Mouse (Mus musculus) adrenal gland, adult 18-20 months (tissue): ENCODE results near the gene Gm43738. TPM values are rescaled to one million over a fixed set of nuclear protein-coding genes. Genes with fewer than 3 reads are reported as not detected.

Experiments
- DNase-seq, 2 experiments: peaks; one replicate each; pipeline ENCODE4 v3.0.0; 2021 to 2022; ENCODE audit warnings: low spot score in 2 of 2
- total RNA-seq, 2 experiments: library from RNA; stranded (reverse); gene quantifications; 1 replicate in 1 of 2; 2 replicates in 1 of 2; pipeline ENCODE4 v1.2.3; 2021

Gm43738 gene
- total RNA-seq, 2 experiments from 2014 or later = not detected

GRCm38 (mm10) chr3:89058361-89058760 is 42.5 kb downstream of the Gm43738 start:
- no peak for DNase-seq

DNA sequence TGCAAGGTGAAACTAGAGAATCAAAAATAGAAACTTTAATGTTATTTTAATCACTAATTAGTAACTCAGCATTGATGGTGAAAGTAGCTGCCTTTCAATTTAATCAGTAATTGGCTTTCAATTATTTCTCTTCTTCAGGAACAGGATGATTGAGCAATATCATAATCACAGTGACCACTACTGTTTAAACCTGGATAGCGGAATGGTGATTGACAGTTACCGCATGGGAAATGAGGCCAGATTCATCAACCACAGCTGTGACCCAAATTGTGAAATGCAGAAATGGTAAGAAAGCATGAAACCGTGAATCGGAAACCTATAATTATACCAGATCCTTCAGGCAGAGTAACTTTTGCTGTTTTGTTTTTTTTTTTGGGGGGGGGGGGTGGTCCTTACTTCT is 57.5 kb downstream of the Gm43738 start:
- no peak for DNase-seq

Other genes starting within 250 kb of the Gm43738 start
- 10 to 100 TPM; 16.0 to 16.5 TPM for gene Msto1, start 187.1 kb downstream of the Gm43738 start, total RNA-seq
- 10 to 100 TPM; 43.5 to 47.0 TPM for gene Ash1l, start 150.5 kb downstream of the Gm43738 start, total RNA-seq
- 100 to 1,000 TPM; 128 to 140 TPM for gene Dap3, start 149.9 kb downstream of the Gm43738 start, total RNA-seq
- gene Rusc1, start 7.8 kb downstream of the Gm43738 start, total RNA-seq = 10 to 100 TPM; 34.5 to 35.7 TPM
- gene Fdps, start 860 bp upstream of the Gm43738 start, total RNA-seq = 100 to 1,000 TPM; 213 to 346 TPM
- not detected for gene Pklr, start 35.0 kb upstream of the Gm43738 start, total RNA-seq
- gene Hcn3, start 59.1 kb upstream of the Gm43738 start, total RNA-seq = 1 to 10 TPM; 2.6 to 7.7 TPM
- 10 to 100 TPM; 45.3 to 64.8 TPM for gene Clk2, start 63.7 kb upstream of the Gm43738 start, total RNA-seq
- 10 to 100 TPM; 72.1 to 87.0 TPM for gene Scamp3, start 76.4 kb upstream of the Gm43738 start, total RNA-seq
- gene Fam189b, start 82.0 kb upstream of the Gm43738 start, total RNA-seq = 10 to 100 TPM; 15.4 to 16.2 TPM
- 10 to 100 TPM; 57.1 to 61.9 TPM for gene Gba, start 101.8 kb upstream of the Gm43738 start, total RNA-seq
- 10 to 100 TPM in 1 of 2 experiments, 1 to 10 TPM in 1; 7.9 to 14.5 TPM for gene Thbs3, start 114.1 kb upstream of the Gm43738 start, total RNA-seq
- 100 to 1,000 TPM; 141 to 148 TPM for gene Mtx1, start 126.0 kb upstream of the Gm43738 start, total RNA-seq
- under 1 TPM; 0.23 to 0.35 TPM for gene Muc1, start 128.0 kb upstream of the Gm43738 start, total RNA-seq
- 100 to 1,000 TPM; 108 to 123 TPM for gene Krtcap2, start 144.9 kb upstream of the Gm43738 start, total RNA-seq
- 1 to 10 TPM; 1.7 to 2.9 TPM for gene Trim46, start 145.2 kb upstream of the Gm43738 start, total RNA-seq
- gene Dpm3, start 158.3 kb upstream of the Gm43738 start, total RNA-seq = 100 to 1,000 TPM; 119 to 122 TPM
- 10 to 100 TPM; 40.9 to 52.4 TPM for gene Slc50a1, start 169.5 kb upstream of the Gm43738 start, total RNA-seq
- 10 to 100 TPM; 12.2 to 12.6 TPM for gene Efna1, start 180.0 kb upstream of the Gm43738 start, total RNA-seq
- under 1 TPM in 1 of 2 experiments, not detected in 1; 0.42 TPM for gene Efna3, start 221.9 kb upstream of the Gm43738 start, total RNA-seq
- 1 to 10 TPM in 1 of 2 experiments, under 1 TPM in 1; 0.43 to 1.1 TPM for gene Efna4, start 236.9 kb upstream of the Gm43738 start, total RNA-seq
- 10 to 100 TPM; 56.3 to 87.6 TPM for gene Adam15, start 248.9 kb upstream of the Gm43738 start, total RNA-seq